Mouse (Mus musculus): ENCODE measurements around the gene Spag8. TPM values are rescaled to one million over a fixed set of nuclear protein-coding genes. Genes with fewer than 3 reads are reported as not detected.

Spag8 gene
- total RNA-seq, 2 experiments from 2014 or later: 0.26 TPM; not detected in 1

- DNase-seq (ENCODE audit: low spot score in 2 of 2): no peak
These were observed 48.4 kb downstream of the Spag8 start for GRCm38 (mm10) chr4:43604751-43605685.

- DNase-seq (ENCODE audit: low spot score in 2 of 2): no peak
These were observed 49.3 kb downstream of the Spag8 start for GRCm38 (mm10) chr4:43604099-43604498.

Small RNA genes within 50 kb of the gene (microRNA-seq; reads per million reads assigned to microRNA genes)
- gene Gm25262: not detected

Other genes with a start within 250 kb of the Spag8 start
- under 1 TPM in 1 of 2 experiments, not detected in 1; 0.47 TPM for gene Fam166b, start 224.5 kb downstream of the Spag8 start, total RNA-seq (2021)
- 10 to 100 TPM; 39.3 to 40.9 TPM for gene Tesk1, start 211.7 kb downstream of the Spag8 start, total RNA-seq (2021)
- under 1 TPM; 0.32 to 0.75 TPM for gene Cd72, start 199.0 kb downstream of the Spag8 start, total RNA-seq (2021)
- gene Sit1, start 169.9 kb downstream of the Spag8 start, total RNA-seq (2021): not detected
- gene Ccdc107, start 160.7 kb downstream of the Spag8 start, total RNA-seq (2021): 10 to 100 TPM; 23.3 to 28.6 TPM
- gene Arhgef39, start 153.9 kb downstream of the Spag8 start, total RNA-seq (2021): 1 to 10 TPM; 7.9 to 8.9 TPM
- 1 to 10 TPM; 1.2 to 3.1 TPM for gene Car9, start 146.6 kb downstream of the Spag8 start, total RNA-seq (2021)
- 1,000 to 10,000 TPM; 9,033 to 9,337 TPM for gene Tpm2, start 129.8 kb downstream of the Spag8 start, total RNA-seq (2021)
- 10 to 100 TPM; 51.9 to 55.1 TPM for gene Creb3, start 91.3 kb downstream of the Spag8 start, total RNA-seq (2021)
- 100 to 1,000 TPM; 137 to 140 TPM for gene Tln1, start 90.9 kb downstream of the Spag8 start, total RNA-seq (2021)
- 10 to 100 TPM; 37.1 to 41.3 TPM for gene Rgp1, start 74.9 kb downstream of the Spag8 start, total RNA-seq (2021)
- 10 to 100 TPM; 11.5 to 12.0 TPM for gene Gba2, start 74.7 kb downstream of the Spag8 start, total RNA-seq (2021)
- not detected for gene Msmp, start 69.1 kb downstream of the Spag8 start, total RNA-seq (2021)
- gene Npr2, start 21.7 kb downstream of the Spag8 start, total RNA-seq (2021): 10 to 100 TPM; 42.9 to 49.7 TPM
- 10 to 100 TPM; 57.6 to 66.5 TPM for gene Hint2, start 2.9 kb upstream of the Spag8 start, total RNA-seq (2021)
- 10 to 100 TPM in 1 of 2 experiments, 1 to 10 TPM in 1; 9.4 to 12.0 TPM for gene Tmem8b, start 15.4 kb upstream of the Spag8 start, total RNA-seq (2021)
- gene Fam221b, start 15.6 kb upstream of the Spag8 start, total RNA-seq (2021): under 1 TPM; 0.13 to 0.44 TPM
- gene Olfr70, start 47.2 kb upstream of the Spag8 start, total RNA-seq (2021): not detected
- gene Olfr71, start 56.7 kb upstream of the Spag8 start, total RNA-seq (2021): not detected
- gene Hrct1, start 73.6 kb upstream of the Spag8 start, total RNA-seq (2021): 1 to 10 TPM; 2.2 TPM
- 1 to 10 TPM; 1.4 to 1.5 TPM for gene Spaar, start 76.4 kb upstream of the Spag8 start, total RNA-seq (2021)
- gene Olfr159, start 117.4 kb upstream of the Spag8 start, total RNA-seq (2021): not detected
- gene Olfr156, start 170.3 kb upstream of the Spag8 start, total RNA-seq (2021): not detected
- not detected for gene Olfr157, start 186.6 kb upstream of the Spag8 start, total RNA-seq (2021)
- not detected for gene Olfr155, start 198.0 kb upstream of the Spag8 start, total RNA-seq (2021)
- 10 to 100 TPM; 25.7 to 26.2 TPM for gene Reck, start 221.9 kb upstream of the Spag8 start, total RNA-seq (2021)